Mouse (Mus musculus): ENCODE measurements at regions not wholly inside any gene's neighbourhood (a gene's known extent, or its start where the extent isn't known, plus 50 kb on each side); places are given as distances from the start of the nearest gene placed in this dataset.

GRCm38 (mm10) chr11:33061570-33061969, 85.6 kb downstream of the Fgf18 start:
- Histone ChIP-seq H3K9me3 (replicated peaks) (no peaks in the 10 kb centered on the region), H3K9ac (replicated peaks) (no peak overlapping the region), H3K27me3 (replicated peaks) (no peaks in the 10 kb centered on the region), H3K4me3 (replicated peaks) (no peak overlapping the region), H3K27ac (replicated peaks) (no peak overlapping the region), H3K36me3 (no peaks in the 10 kb centered on the region), H3K4me1 (no peaks in the 10 kb centered on the region), H3K4me2 (no peak overlapping the region)
- WGBS: 89% methylated on average over 4 of the region's 4 CpGs
- ATAC-seq (ENCODE audit: low FRiP score): no peak

- Histone ChIP-seq H3K4me1 (no peaks in the 10 kb centered on the region), H3K4me2 (no peak overlapping the region), H3K27me3 (replicated peaks) (no peaks in the 10 kb centered on the region), H3K9me3 (replicated peaks) (no peaks in the 10 kb centered on the region), H3K9ac (replicated peaks) (no peak overlapping the region), H3K27ac (replicated peaks) (no peak overlapping the region), H3K36me3 (no peaks in the 10 kb centered on the region), H3K4me3 (replicated peaks) (no peak overlapping the region)
- WGBS: 75% methylated on average over 3 of the region's 3 CpGs
- ATAC-seq (ENCODE audit: low FRiP score): no peak
These were observed 86.8 kb downstream of the Fgf18 start for GRCm38 (mm10) chr11:33060352-33060751.

GRCm38 (mm10) chr11:33050216-33050615, 97.0 kb downstream of the Fgf18 start:
- ATAC-seq (ENCODE audit: low FRiP score): no peak
- Histone ChIP-seq H3K27me3 (replicated peaks) (no peaks in the 10 kb centered on the region), H3K9ac (replicated peaks) (no peak overlapping the region), H3K36me3 (no peaks in the 10 kb centered on the region), H3K4me1 (no peaks in the 10 kb centered on the region), H3K4me3 (replicated peaks) (no peak overlapping the region), H3K9me3 (replicated peaks) (no peaks in the 10 kb centered on the region), H3K4me2 (no peak overlapping the region), H3K27ac (replicated peaks) (no peak overlapping the region)
- WGBS: 84% methylated on average over 12 of the region's 12 CpGs

- 77% methylated on average over 10 of the region's 10 CpGs for WGBS
These were observed 107.1 kb downstream of the Fgf18 start for GRCm38 (mm10) chr11:33039854-33040792.

GRCm38 (mm10) chr11:33036367-33036766, 110.8 kb downstream of the Fgf18 start:
- 89% methylated on average over 4 of the region's 4 CpGs for WGBS
- Histone ChIP-seq H3K27me3 (replicated peaks) (no peaks in the 10 kb centered on the region), H3K4me1 (no peaks in the 10 kb centered on the region), H3K4me3 (replicated peaks) (no peak overlapping the region), H3K9me3 (replicated peaks) (no peaks in the 10 kb centered on the region), H3K9ac (replicated peaks) (no peak overlapping the region), H3K27ac (replicated peaks) (no peak overlapping the region), H3K4me2 (no peak overlapping the region), H3K36me3 (no peaks in the 10 kb centered on the region)
- no peak for ATAC-seq (ENCODE audit: low FRiP score)

More at GRCm38 (mm10) chr11:33039854-33040792, 107.1 kb downstream of the Fgf18 start:
- Histone ChIP-seq H3K27ac (replicated peaks) (no peak overlapping the region), H3K4me2 (no peak overlapping the region), H3K9me3 (replicated peaks) (no peaks in the 10 kb centered on the region), H3K4me3 (replicated peaks) (no peak overlapping the region), H3K27me3 (replicated peaks) (no peaks in the 10 kb centered on the region), H3K36me3 (no peaks in the 10 kb centered on the region), H3K9ac (replicated peaks) (no peak overlapping the region), H3K4me1 (no peaks in the 10 kb centered on the region)
- ATAC-seq (ENCODE audit: low FRiP score): no peak

- Histone ChIP-seq H3K36me3 (no peaks in the 10 kb centered on the region), H3K9ac (replicated peaks) (no peak overlapping the region), H3K9me3 (replicated peaks) (no peaks in the 10 kb centered on the region), H3K4me1 (no peaks in the 10 kb centered on the region), H3K27me3 (replicated peaks) (no peaks in the 10 kb centered on the region), H3K4me2 (no peak overlapping the region), H3K4me3 (replicated peaks) (no peak overlapping the region), H3K27ac (replicated peaks) (no peak overlapping the region)
- ATAC-seq (ENCODE audit: low FRiP score): no peak
These were observed 118.3 kb downstream of the Fgf18 start for GRCm38 (mm10) chr11:33028920-33029319.

GRCm38 (mm10) chr11:33027121-33027520, 120.1 kb downstream of the Fgf18 start:
- H3K9me3 ChIP-seq (replicated peaks): no peaks in the 10 kb centered on the region
- H3K4me2 ChIP-seq: no peak overlapping the region
- no peaks in the 10 kb centered on the region for H3K36me3 ChIP-seq
- no peaks in the 10 kb centered on the region for H3K27me3 ChIP-seq (replicated peaks)
- no peak overlapping the region for H3K4me3 ChIP-seq (replicated peaks)
- H3K4me1 ChIP-seq: no peaks in the 10 kb centered on the region
- 94% methylated on average over 6 of the region's 6 CpGs for WGBS
- no peak for ATAC-seq (ENCODE audit: low FRiP score)
- no peak overlapping the region for H3K9ac ChIP-seq (replicated peaks)
- H3K27ac ChIP-seq (replicated peaks): no peak overlapping the region

GRCm38 (mm10) chr11:33013229-33014185, 133.7 kb downstream of the Fgf18 start:
- H3K27ac ChIP-seq (replicated peaks): no peak overlapping the region
- no peaks in the 10 kb centered on the region for H3K9me3 ChIP-seq (replicated peaks)
- no peak overlapping the region for H3K9ac ChIP-seq (replicated peaks)
- no peaks in the 10 kb centered on the region for H3K36me3 ChIP-seq
- H3K4me1 ChIP-seq: no peaks in the 10 kb centered on the region
- no peaks in the 10 kb centered on the region for H3K27me3 ChIP-seq (replicated peaks)
- WGBS: 83% methylated on average over 17 of the region's 17 CpGs
- H3K4me3 ChIP-seq (replicated peaks): no peak overlapping the region
- ATAC-seq (ENCODE audit: low FRiP score): no peak
- no peak overlapping the region for H3K4me2 ChIP-seq

- Histone ChIP-seq H3K36me3 (no peaks in the 10 kb centered on the region), H3K9ac (replicated peaks) (no peak overlapping the region), H3K27ac (replicated peaks) (no peak overlapping the region), H3K9me3 (replicated peaks) (no peaks in the 10 kb centered on the region), H3K4me1 (no peaks in the 10 kb centered on the region), H3K4me2 (no peak overlapping the region), H3K27me3 (replicated peaks) (no peaks in the 10 kb centered on the region), H3K4me3 (replicated peaks) (no peak overlapping the region)
- ATAC-seq (ENCODE audit: low FRiP score): no peak
- 82% methylated on average over 14 of the region's 14 CpGs for WGBS
These were observed 134.6 kb downstream of the Fgf18 start for GRCm38 (mm10) chr11:33012384-33013160.

GRCm38 (mm10) chr11:33008611-33009010, 138.6 kb downstream of the Fgf18 start:
- Histone ChIP-seq H3K4me1 (peaks cover 11% of the 10 kb centered on the region), H3K27me3 (replicated peaks) (no peaks in the 10 kb centered on the region), H3K36me3 (no peaks in the 10 kb centered on the region), H3K9ac (replicated peaks) (no peak overlapping the region), H3K4me2 (no peak overlapping the region), H3K27ac (replicated peaks) (no peak overlapping the region), H3K9me3 (replicated peaks) (no peaks in the 10 kb centered on the region), H3K4me3 (replicated peaks) (no peak overlapping the region)
- ATAC-seq (ENCODE audit: low FRiP score): no peak

GRCm38 (mm10) chr11:33007826-33008530, 139.2 kb downstream of the Fgf18 start:
- Histone ChIP-seq H3K27me3 (replicated peaks) (no peaks in the 10 kb centered on the region), H3K4me2 (no peak overlapping the region), H3K36me3 (no peaks in the 10 kb centered on the region), H3K27ac (replicated peaks) (no peak overlapping the region), H3K4me1 (peaks cover 11% of the 10 kb centered on the region), H3K9me3 (replicated peaks) (no peaks in the 10 kb centered on the region), H3K4me3 (replicated peaks) (no peak overlapping the region), H3K9ac (replicated peaks) (no peak overlapping the region)
- WGBS: 92% methylated on average over 11 of the region's 11 CpGs
- ATAC-seq (ENCODE audit: low FRiP score): no peak
